Mouse (Mus musculus): ENCODE data around the gene Hnrnpl. TPM values are rescaled to one million over a fixed set of nuclear protein-coding genes. Genes with fewer than 3 reads are reported as not detected.

Gene Hnrnpl
- total RNA-seq, 2 experiments from 2014 or later = 437 to 619 TPM

GRCm38 (mm10) chr7:28862817-28863499 lies 54.6 kb downstream of the Hnrnpl start:
- ATAC-seq (replicated peaks; ENCODE audit: low FRiP score, low TSS enrichment, poor library complexity, severe bottlenecking) = no peak

- ATAC-seq (replicated peaks; ENCODE audit: low FRiP score, low TSS enrichment, poor library complexity, severe bottlenecking) = no peak
Measured at GRCm38 (mm10) chr7:28863540-28863939, 55.2 kb downstream of the Hnrnpl start, which contains the start of gene Lgals7. Gene Lgals7, plus strand, starts transcription at chr7:28863853.

GRCm38 (mm10) chr7:28864288-28864750 lies 56.0 kb downstream of the Hnrnpl start:
- peak; percentile 14; the same call in 1 of the 2 replicates for ATAC-seq (replicated peaks; ENCODE audit: low FRiP score, low TSS enrichment, poor library complexity, severe bottlenecking)

- ATAC-seq (replicated peaks; ENCODE audit: low FRiP score, low TSS enrichment, poor library complexity, severe bottlenecking) = peak; percentile 85
Measured at GRCm38 (mm10) chr7:28865481-28866300, 57.4 kb downstream of the Hnrnpl start.

- ATAC-seq (replicated peaks; ENCODE audit: low FRiP score, low TSS enrichment, poor library complexity, severe bottlenecking) = no peak
Measured at GRCm38 (mm10) chr7:28866769-28867507, 58.6 kb downstream of the Hnrnpl start.

DNA sequence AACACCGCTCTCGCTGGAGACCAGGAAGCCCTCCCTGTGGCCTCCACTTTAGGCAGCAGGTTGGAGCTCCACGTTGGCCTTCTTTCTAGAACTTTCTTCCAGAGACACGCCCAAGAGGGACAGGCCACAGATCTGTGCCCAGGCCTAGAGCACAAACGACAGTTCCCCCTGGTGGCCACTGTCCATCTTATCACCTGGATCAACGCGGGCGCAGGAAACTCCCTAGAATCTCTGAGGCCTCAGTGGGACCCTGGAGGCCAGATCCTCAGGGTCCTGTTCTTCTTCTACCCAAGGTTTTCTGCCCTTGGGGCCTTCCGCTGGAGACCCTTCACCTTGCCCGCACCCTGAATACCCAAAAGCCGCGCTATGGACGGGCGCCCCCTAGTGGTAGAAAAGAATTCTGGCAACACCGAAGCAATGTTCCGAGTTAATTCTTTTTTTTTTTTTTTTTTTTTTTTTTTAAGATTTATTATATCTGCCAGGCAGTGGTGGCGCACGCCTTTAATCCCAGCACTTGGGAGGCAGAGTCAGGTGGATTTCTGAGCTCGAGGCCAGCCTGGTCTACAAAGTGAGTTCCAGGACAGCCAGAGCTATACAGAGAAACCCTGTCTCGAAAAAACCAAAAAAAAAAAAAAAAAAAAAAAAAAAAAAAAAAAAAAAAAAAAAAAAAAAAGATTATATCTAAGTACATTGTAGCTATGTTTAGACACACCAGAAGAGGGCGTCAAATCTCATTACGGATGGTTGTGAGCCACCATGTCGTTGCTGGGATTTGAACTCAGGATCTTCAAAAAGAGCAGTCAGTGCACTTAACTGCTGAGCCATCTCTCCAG lies 59.4 kb downstream of the Hnrnpl start:
- ATAC-seq (replicated peaks; ENCODE audit: low FRiP score, low TSS enrichment, poor library complexity, severe bottlenecking) = peak; percentile 45

- peak; percentile 69 for ATAC-seq (replicated peaks; ENCODE audit: low FRiP score, low TSS enrichment, poor library complexity, severe bottlenecking)
Measured at GRCm38 (mm10) chr7:28870901-28871664, 62.7 kb downstream of the Hnrnpl start.

Other genes with a start within 250 kb of the Hnrnpl start
- gene Samd4b, start 210.4 kb upstream of the Hnrnpl start, total RNA-seq (2014; fragmentation: Nextera tagmentation) = 20.3 and 26.2 TPM in 2 replicates
- 3.4 and 7.2 TPM in 2 replicates for gene Samd4b, start 210.4 kb upstream of the Hnrnpl start, total RNA-seq (2017)
- gene Pak4, start 210.4 kb upstream of the Hnrnpl start, total RNA-seq (2014; fragmentation: Nextera tagmentation) = 5.3 and 8.3 TPM in 2 replicates
- 7.9 and 8.3 TPM in 2 replicates for gene Pak4, start 210.4 kb upstream of the Hnrnpl start, total RNA-seq (2017)
- not detected in 2 replicates for gene Acp7, start 177.2 kb upstream of the Hnrnpl start, total RNA-seq (2014; fragmentation: Nextera tagmentation)
- not detected in 2 replicates for gene Acp7, start 177.2 kb upstream of the Hnrnpl start, total RNA-seq (2017)
- gene Fbxo27, start 115.7 kb upstream of the Hnrnpl start, total RNA-seq (2014; fragmentation: Nextera tagmentation) = not detected in 2 replicates
- gene Fbxo27, start 115.7 kb upstream of the Hnrnpl start, total RNA-seq (2017) = not detected in 2 replicates
- gene Fbxo17, start 91.7 kb upstream of the Hnrnpl start, total RNA-seq (2014; fragmentation: Nextera tagmentation) = 1.6 TPM in 1 of 2 replicates, not detected in the other
- gene Fbxo17, start 91.7 kb upstream of the Hnrnpl start, total RNA-seq (2017) = 0.34 and 1.2 TPM in 2 replicates
- gene Mrps12, start 66.7 kb upstream of the Hnrnpl start, total RNA-seq (2014; fragmentation: Nextera tagmentation) = 152 and 185 TPM in 2 replicates
- 31.2 and 55.9 TPM in 2 replicates for gene Mrps12, start 66.7 kb upstream of the Hnrnpl start, total RNA-seq (2017)
- gene Sars2, start 66.5 kb upstream of the Hnrnpl start, total RNA-seq (2014; fragmentation: Nextera tagmentation) = 24.9 and 32.6 TPM in 2 replicates
- 11.3 and 15.6 TPM in 2 replicates for gene Sars2, start 66.5 kb upstream of the Hnrnpl start, total RNA-seq (2017)
- gene Ccer2, start 52.4 kb upstream of the Hnrnpl start, total RNA-seq (2014; fragmentation: Nextera tagmentation) = not detected in 2 replicates
- gene Ccer2, start 52.4 kb upstream of the Hnrnpl start, total RNA-seq (2017) = not detected in 2 replicates
- 85.8 and 107 TPM in 2 replicates for gene Sirt2, start 41.8 kb upstream of the Hnrnpl start, total RNA-seq (2014; fragmentation: Nextera tagmentation)
- 41.4 and 49.7 TPM in 2 replicates for gene Sirt2, start 41.8 kb upstream of the Hnrnpl start, total RNA-seq (2017)
- 34.3 and 39.7 TPM in 2 replicates for gene Nfkbib, start 41.0 kb upstream of the Hnrnpl start, total RNA-seq (2014; fragmentation: Nextera tagmentation)
- gene Nfkbib, start 41.0 kb upstream of the Hnrnpl start, total RNA-seq (2017) = 10.3 and 12.8 TPM in 2 replicates
- 21.5 and 26.4 TPM in 2 replicates for gene Rinl, start 19.6 kb upstream of the Hnrnpl start, total RNA-seq (2014; fragmentation: Nextera tagmentation)
- gene Rinl, start 19.6 kb upstream of the Hnrnpl start, total RNA-seq (2017) = 17.9 and 24.5 TPM in 2 replicates
- gene Ech1, start 16.7 kb downstream of the Hnrnpl start, total RNA-seq (2014; fragmentation: Nextera tagmentation) = 119 and 130 TPM in 2 replicates
- 85.5 and 95.0 TPM in 2 replicates for gene Ech1, start 16.7 kb downstream of the Hnrnpl start, total RNA-seq (2017)
- 8.7 and 23.2 TPM in 2 replicates for gene Lgals4, start 25.3 kb downstream of the Hnrnpl start, total RNA-seq (2014; fragmentation: Nextera tagmentation)
- gene Lgals4, start 25.3 kb downstream of the Hnrnpl start, total RNA-seq (2017) = 2.6 and 3.8 TPM in 2 replicates
- not detected in 2 replicates for gene Lgals7, start 55.3 kb downstream of the Hnrnpl start, total RNA-seq (2014; fragmentation: Nextera tagmentation)
- not detected in 2 replicates for gene Lgals7, start 55.3 kb downstream of the Hnrnpl start, total RNA-seq (2017)
- not detected in 2 replicates for gene Capn12, start 72.9 kb downstream of the Hnrnpl start, total RNA-seq (2014; fragmentation: Nextera tagmentation)
- not detected in 2 replicates for gene Capn12, start 72.9 kb downstream of the Hnrnpl start, total RNA-seq (2017)
- 93.1 and 106 TPM in 2 replicates for gene Actn4, start 153.8 kb downstream of the Hnrnpl start, total RNA-seq (2014; fragmentation: Nextera tagmentation)
- gene Actn4, start 153.8 kb downstream of the Hnrnpl start, total RNA-seq (2017) = 41.1 and 51.7 TPM in 2 replicates
- 499 and 586 TPM in 2 replicates for gene Eif3k, start 173.3 kb downstream of the Hnrnpl start, total RNA-seq (2014; fragmentation: Nextera tagmentation)
- gene Eif3k, start 173.3 kb downstream of the Hnrnpl start, total RNA-seq (2017) = 360 and 454 TPM in 2 replicates
- 64.1 and 76.8 TPM in 2 replicates for gene Map4k1, start 173.5 kb downstream of the Hnrnpl start, total RNA-seq (2014; fragmentation: Nextera tagmentation)
- gene Map4k1, start 173.5 kb downstream of the Hnrnpl start, total RNA-seq (2017) = 42.6 and 47.9 TPM in 2 replicates

Measured in megakaryocyte-erythroid progenitor cell, adult 5-6 weeks (primary cell).